Mouse (Mus musculus) gastrocnemius, postnatal 14 days (tissue): ENCODE data around the gene Parpbp. TPM values are rescaled to one million over a fixed set of nuclear protein-coding genes. Genes with fewer than 3 reads are reported as not detected.

Experiments
- DNase-seq: peaks from one replicate; pipeline ENCODE4 v3.0.0; 2021; ENCODE audit warnings: mixed read lengths
- intact Hi-C: fragments of 180-260 bp; cut with DNase I; formaldehyde crosslinking; loops from one replicate; pipeline ENCODE4 v1.15.1; 2025; ENCODE audit warnings: low total_unique reads
- total RNA-seq, 2 experiments: library from RNA; stranded (reverse); gene quantifications; 2 replicates each; pipeline ENCODE4 v1.2.3; 2021

Parpbp gene
- total RNA-seq, 2 experiments from 2014 or later, result 0.74 to 0.91 TPM

GRCm38 (mm10) chr10:88044297-88044696 is 102.4 kb downstream of the Parpbp start:
- no peak for DNase-seq
- intact Hi-C loops, result no loop called here

Other genes starting within 250 kb of the Parpbp start
- not detected for gene Pmch, start 55.9 kb downstream of the Parpbp start, total RNA-seq
- gene Nup37, start 51 bp upstream of the Parpbp start, total RNA-seq, result 1 to 10 TPM; 4.5 to 5.4 TPM
- 10 to 100 TPM; 29.1 to 33.3 TPM for gene Washc3, start 54.2 kb upstream of the Parpbp start, total RNA-seq
- gene Dram1, start 232.1 kb upstream of the Parpbp start, total RNA-seq, result 1 to 10 TPM; 1.3 to 1.7 TPM
- 10 to 100 TPM in 1 of 2 experiments, 1 to 10 TPM in 1; 9.2 to 10.3 TPM for gene Gnptab, start 232.2 kb upstream of the Parpbp start, total RNA-seq